ENCODE assay signal across 10 mouse cellular contexts in genomic region chr6:128237102-128237763, GRCm38 (mm10).
A peak's percentile ranks its signal among the peaks of the same experiment; 100 is the strongest.
DNase-seq lines count a peak whose midpoint lies in the region; ATAC-seq lines count a peak whose summit lies in the region.
"Had no signal": no experiment of that assay in that cellular context is flagged by ENCODE, and none has a peak within 500 bp of the region (broad histone marks: within the 10 kb centered on the region; RNA-seq: fewer than 3 reads in every experiment).

No protein-coding gene starts in this region.

- peak; percentile 28 to 39 for DNase-seq in heart, postnatal 10 days
- DNase-seq in heart, postnatal 25 days (ENCODE audit: low spot score), result no peak
- peak; percentile 50 for DNase-seq in midbrain, embryonic 14.5 days
- DNase-seq in midbrain, embryonic 11.5 days (ENCODE audit: low spot score, missing footprints), result no peak
- DNase-seq in cerebellum, adult 8-10 months, result peak; percentile 55
- DNase-seq in lung, postnatal 4 days, result peak; percentile 28 to 74
- DNase-seq in layer of hippocampus, adult 18-20 months (ENCODE audit: low spot score in 2 of 2), result no peak
- DNase-seq: right cerebral cortex, postnatal 14 days; thymus, postnatal 14 days had no signal

- no peak overlapping the region for H3K9ac ChIP-seq in midbrain, embryonic 14.5 days (replicated peaks; ENCODE audit: low read length)
- no peak overlapping the region for H3K9ac ChIP-seq in midbrain, embryonic 11.5 days (ENCODE audit: low read length)
- no peak overlapping the region for H3K9ac ChIP-seq in forebrain, embryonic 13.5 days

- H3K4me3 ChIP-seq in midbrain, embryonic 14.5 days (replicated peaks; ENCODE audit: low read depth, low read length), result no peak overlapping the region
- H3K4me3 ChIP-seq in midbrain, embryonic 11.5 days (ENCODE audit: low read depth, low read length), result no peak overlapping the region
- H3K4me3 ChIP-seq in forebrain, embryonic 13.5 days, result no peak overlapping the region

- intact Hi-C loops in heart, postnatal 10 days (cut with DNase I), result no loop called here
- intact Hi-C loops in heart, postnatal 25 days (cut with DNase I), result no loop called here

- no peaks in the 10 kb centered on the region for H3K9me3 ChIP-seq in midbrain, embryonic 14.5 days (ENCODE audit: control insufficient read depth, low read length)
- H3K9me3 ChIP-seq in midbrain, embryonic 11.5 days (ENCODE audit: control insufficient read depth, low read length), result no peaks in the 10 kb centered on the region
- H3K9me3 ChIP-seq in forebrain, embryonic 13.5 days (replicated peaks), result no peaks in the 10 kb centered on the region

- ATAC-seq in midbrain, embryonic 14.5 days (ENCODE audit: low FRiP score, low TSS enrichment), result no peak
- no peak for ATAC-seq in midbrain, embryonic 11.5 days (ENCODE audit: low FRiP score)
- ATAC-seq in forebrain, embryonic 13.5 days, result no peak

- H3K27me3 ChIP-seq in midbrain, embryonic 14.5 days (ENCODE audit: control insufficient read depth, insufficient read depth, low read length), result no peaks in the 10 kb centered on the region
- no peaks in the 10 kb centered on the region for H3K27me3 ChIP-seq in midbrain, embryonic 11.5 days (ENCODE audit: control insufficient read depth, insufficient read depth, low read length)
- no peaks in the 10 kb centered on the region for H3K27me3 ChIP-seq in forebrain, embryonic 13.5 days

- WGBS in midbrain, embryonic 14.5 days, result 81% methylated on average over 2 of the region's 2 CpGs
- WGBS in midbrain, embryonic 11.5 days, result 88% methylated on average over 2 of the region's 2 CpGs
- 66% methylated on average over 2 of the region's 2 CpGs for WGBS in forebrain, embryonic 13.5 days

- no peaks in the 10 kb centered on the region for H3K4me1 ChIP-seq in midbrain, embryonic 14.5 days (ENCODE audit: control insufficient read depth, insufficient read depth, low read length)
- no peaks in the 10 kb centered on the region for H3K4me1 ChIP-seq in midbrain, embryonic 11.5 days (ENCODE audit: control insufficient read depth, insufficient read depth, low read length)
- H3K4me1 ChIP-seq in forebrain, embryonic 13.5 days, result 0 out of 2 replicates have a peak, but pooled peaks cover 3% of the 10 kb centered on the region

- no peak overlapping the region for H3K4me2 ChIP-seq in midbrain, embryonic 14.5 days (ENCODE audit: low read length)
- no peak overlapping the region for H3K4me2 ChIP-seq in midbrain, embryonic 11.5 days
- no peak overlapping the region for H3K4me2 ChIP-seq in forebrain, embryonic 13.5 days

- H3K27ac ChIP-seq in midbrain, embryonic 14.5 days (replicated peaks; ENCODE audit: low read depth, low read length), result no peak overlapping the region
- H3K27ac ChIP-seq in midbrain, embryonic 11.5 days (ENCODE audit: low read depth, low read length), result no peak overlapping the region
- no peak overlapping the region for H3K27ac ChIP-seq in forebrain, embryonic 13.5 days

- H3K36me3 ChIP-seq in midbrain, embryonic 14.5 days (ENCODE audit: control insufficient read depth, insufficient read depth, low read length), result no peaks in the 10 kb centered on the region
- H3K36me3 ChIP-seq in midbrain, embryonic 11.5 days (ENCODE audit: control insufficient read depth, insufficient read depth, low read length), result no peaks in the 10 kb centered on the region
- no peaks in the 10 kb centered on the region for H3K36me3 ChIP-seq in forebrain, embryonic 13.5 days (ENCODE audit: poor library complexity, severe bottlenecking)

Comparison
In these comparisons a context has a peak if more than half of its experiments do, and no peak if none do; other contexts are left out.
1. DNase-seq: peak in heart, postnatal 10 days (2 of 2), midbrain, embryonic 14.5 days (single experiment), cerebellum, adult 8-10 months (single experiment) and lung, postnatal 4 days (2 of 2); none in heart, postnatal 25 days (single experiment), midbrain, embryonic 11.5 days (single experiment) and layer of hippocampus, adult 18-20 months (0 of 2).